Mouse (Mus musculus): ENCODE data around the gene Ebi3.

DNA sequence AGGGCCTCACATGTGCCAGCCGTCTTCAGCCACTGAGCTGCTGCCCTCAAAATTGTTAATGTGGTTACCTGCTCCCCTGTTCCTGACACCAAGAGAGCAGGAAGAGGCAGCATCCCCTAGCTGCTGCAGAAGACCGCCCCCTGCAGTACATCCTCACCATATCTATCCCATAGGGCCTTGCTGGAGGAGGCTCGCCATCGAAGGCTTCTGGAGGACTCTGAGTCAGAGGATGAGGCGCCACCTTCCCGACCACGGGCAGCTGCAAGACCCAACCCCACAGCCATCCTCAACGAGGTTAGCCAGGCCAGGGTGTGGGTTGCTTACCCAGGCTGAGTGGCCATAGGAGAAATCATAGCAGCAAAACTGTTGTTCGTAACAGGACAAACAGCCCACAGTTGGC is 12.6 kb downstream of the Ebi3 start:
- TF ChIP-seq CTCF (IDR thresholded peaks at IDR 0.05; ENCODE audit: low read depth) (no peak), EP300 (optimal IDR thresholded peaks at IDR 0.05) (no peak)
